Mouse (Mus musculus) G1E (cell line): ENCODE results near the gene Rassf1.

Experiments
- CTCF ChIP-seq: IDR thresholded peaks from 2 replicates; pipeline ENCODE4 v1.5.1; 2012; ENCODE audit warnings: low read depth, low read length, inconsistent platforms, mixed read lengths
- GATA1 ChIP-seq: IDR thresholded peaks from 2 replicates; pipeline ENCODE4 v1.6.1; 2012; ENCODE audit warnings: borderline replicate concordance, low read length, inconsistent platforms, mixed read lengths
- POLR2AphosphoS5 ChIP-seq: IDR thresholded peaks from 2 replicates; pipeline ENCODE4 v1.6.1; 2012; ENCODE audit warnings: low read depth, low read length, inconsistent platforms; ENCODE audit not compliant: insufficient replicate concordance
- TAL1 ChIP-seq: conservative IDR thresholded peaks from 2 replicates; pipeline ENCODE4 v1.6.1; 2012; ENCODE audit warnings: low read depth, low read length, inconsistent platforms, mixed read lengths

DNA sequence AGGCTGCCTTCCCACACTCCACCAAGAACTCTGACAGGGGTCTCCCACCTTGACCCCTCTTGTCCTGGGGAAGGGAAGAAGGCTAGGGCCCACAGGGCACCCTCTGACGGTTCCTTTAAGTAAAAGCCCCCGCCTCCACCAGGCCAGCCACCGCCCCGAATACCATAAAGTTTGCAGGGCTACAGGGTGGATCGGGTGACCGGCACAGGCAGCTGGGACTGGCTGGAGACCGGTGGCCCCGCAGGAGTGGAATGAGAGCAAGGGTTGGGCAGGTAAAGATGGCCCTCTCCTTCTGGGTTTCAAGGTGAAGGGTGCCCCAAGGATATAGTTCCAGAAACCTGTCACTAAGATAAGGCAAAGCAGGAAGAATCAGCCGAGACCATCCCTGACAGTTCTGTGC is 55.2 kb downstream of the Rassf1 start:
- TF ChIP-seq GATA1 (no peak), CTCF (no peak), TAL1 (no peak), POLR2AphosphoS5 (no peak)
